ENCODE assay signal across 14 mouse cellular contexts in genomic region chr14:122607456-122607855, GRCm38 (mm10).
"Had no signal": no experiment of that assay in that cellular context is flagged by ENCODE, and none has a peak within 500 bp of the region (broad histone marks: within the 10 kb centered on the region; RNA-seq: fewer than 3 reads in every experiment).

No protein-coding gene starts in this region.

- H3K36me3 ChIP-seq: liver, embryonic 12.5 days; midbrain, embryonic 15.5 days; neural tube, embryonic 13.5 days had no signal

- ATAC-seq: liver, embryonic 12.5 days; midbrain, embryonic 15.5 days had no signal

- H3K4me1 ChIP-seq: midbrain, embryonic 15.5 days; neural tube, embryonic 13.5 days had no signal

- H3K4me2 ChIP-seq: liver, embryonic 12.5 days; lung, embryonic 14.5 days; midbrain, embryonic 11.5 days; midbrain, embryonic 15.5 days; neural tube, embryonic 13.5 days had no signal

- H3K4me3 ChIP-seq: left cerebral cortex, adult 2 months; liver, embryonic 12.5 days; midbrain, embryonic 15.5 days; neural tube, embryonic 13.5 days had no signal

- H3K9ac ChIP-seq: liver, embryonic 12.5 days; lung, embryonic 14.5 days; midbrain, embryonic 15.5 days; neural tube, embryonic 13.5 days had no signal

- DNase-seq: kidney, adult 2 months; kidney, postnatal 25 days; lung, embryonic 14.5 days; lung, postnatal 10 days; lung, postnatal 4 days; retina, postnatal 1 day; right cerebral cortex, postnatal 14 days; thymus, postnatal 14 days had no signal

- H3K9me3 ChIP-seq: liver, embryonic 12.5 days; midbrain, embryonic 15.5 days; neural tube, embryonic 13.5 days had no signal

- H3K27me3 ChIP-seq: liver, embryonic 12.5 days; midbrain, embryonic 15.5 days; neural tube, embryonic 13.5 days had no signal

- H3K27ac ChIP-seq: left cerebral cortex, adult 2 months; liver, embryonic 12.5 days; midbrain, embryonic 15.5 days; neural tube, embryonic 13.5 days; stomach, postnatal 0 days had no signal
